Mouse (Mus musculus) heart, embryonic 14.5 days (tissue): ENCODE results near the gene Spo11. TPM values are rescaled to one million over a fixed set of nuclear protein-coding genes. Genes with fewer than 3 reads are reported as not detected.

Experiments
- ATAC-seq: fragments of 200-750 bp; cut with Nextera tagmentation; 2 replicates; pipeline ENCODE4 v1.8.0; 2017; ENCODE audit warnings: low read depth, moderate TSS enrichment; ENCODE audit not compliant: insufficient number of reproducible peaks, insufficient read depth, low FRiP score
- H3K27ac ChIP-seq, 2 experiments: fragments of 200-500 bp in 1 of 2; fragments of 300-500 bp in 1 of 2; sonication (generic) in 1 of 2; replicated peaks in 1 of 2; 2 replicates each; pipeline ENCODE4 v1.5.1; 2012 to 2014; ENCODE audit warnings: low read depth in 2 of 2, low read length in 2 of 2, control low read depth in 1 of 2, mild to moderate bottlenecking in 1 of 2, mixed read lengths in 1 of 2; ENCODE audit not compliant: control insufficient read depth in 1 of 2, insufficient read depth in 1 of 2
- H3K27me3 ChIP-seq: fragments of 300-500 bp; sonication (generic); 2 replicates; pipeline ENCODE4 v1.6.1; 2014; ENCODE audit warnings: mild to moderate bottlenecking, low read length, control low read depth; ENCODE audit not compliant: control insufficient read depth, insufficient read depth
- H3K36me3 ChIP-seq: fragments of 300-500 bp; sonication (generic); 2 replicates; pipeline ENCODE4 v1.6.1; 2014; ENCODE audit warnings: mild to moderate bottlenecking, control low read depth, low read length, mixed read lengths; ENCODE audit not compliant: control insufficient read depth, insufficient read depth
- H3K4me1 ChIP-seq, 2 experiments: fragments of 200-500 bp in 1 of 2; fragments of 300-500 bp in 1 of 2; sonication (generic) in 1 of 2; 2 replicates each; pipeline ENCODE4 v1.6.1; 2012 to 2014; ENCODE audit warnings: low read length in 2 of 2, control low read depth in 1 of 2, mixed read lengths in 1 of 2; ENCODE audit not compliant: control insufficient read depth in 2 of 2, insufficient read depth in 2 of 2
- H3K4me2 ChIP-seq: fragments of 300-500 bp; sonication (generic); 2 replicates; pipeline ENCODE4 v1.6.1; 2014; ENCODE audit warnings: mild to moderate bottlenecking, low read length
- H3K4me3 ChIP-seq, 2 experiments: fragments of 200-500 bp in 1 of 2; fragments of 300-500 bp in 1 of 2; sonication (generic) in 1 of 2; 2 replicates each; pipeline ENCODE4 v1.5.1; 2012 to 2014; ENCODE audit warnings: low read length in 2 of 2, mild to moderate bottlenecking in 2 of 2, control low read depth in 1 of 2, low read depth in 1 of 2, moderate library complexity in 1 of 2; ENCODE audit not compliant: control insufficient read depth in 1 of 2, insufficient read depth in 1 of 2
- H3K9ac ChIP-seq: fragments of 300-500 bp; sonication (generic); 2 replicates; pipeline ENCODE4 v1.6.1; 2014; ENCODE audit warnings: mild to moderate bottlenecking, low read length
- H3K9me3 ChIP-seq: fragments of 300-500 bp; sonication (generic); 2 replicates; pipeline ENCODE4 v1.6.1; 2016; ENCODE audit warnings: low read length, control low read depth; ENCODE audit not compliant: control insufficient read depth
- WGBS: fragments of 180-500 bp; shearing (Covaris S2); extraction: QIAGEN DNeasy Blood & Tissue Kit; methylation state at CpG from one replicate; pipeline ENCODE4 v1.1.7; 2014; 5-methylcytosine and 5-hydroxymethylcytosine counted together
- polyA plus RNA-seq: library from polyadenylated mRNA; unstranded; fragments of >200 nt; fragmentation: Nextera tagmentation; extraction: Ambion mirVana; gene quantifications from 2 replicates; pipeline ENCODE4 v1.2.1, GENCODE M21; 2014

Spo11 gene
- polyA plus RNA-seq, 1 experiment from 2014 or later: not detected

DNA sequence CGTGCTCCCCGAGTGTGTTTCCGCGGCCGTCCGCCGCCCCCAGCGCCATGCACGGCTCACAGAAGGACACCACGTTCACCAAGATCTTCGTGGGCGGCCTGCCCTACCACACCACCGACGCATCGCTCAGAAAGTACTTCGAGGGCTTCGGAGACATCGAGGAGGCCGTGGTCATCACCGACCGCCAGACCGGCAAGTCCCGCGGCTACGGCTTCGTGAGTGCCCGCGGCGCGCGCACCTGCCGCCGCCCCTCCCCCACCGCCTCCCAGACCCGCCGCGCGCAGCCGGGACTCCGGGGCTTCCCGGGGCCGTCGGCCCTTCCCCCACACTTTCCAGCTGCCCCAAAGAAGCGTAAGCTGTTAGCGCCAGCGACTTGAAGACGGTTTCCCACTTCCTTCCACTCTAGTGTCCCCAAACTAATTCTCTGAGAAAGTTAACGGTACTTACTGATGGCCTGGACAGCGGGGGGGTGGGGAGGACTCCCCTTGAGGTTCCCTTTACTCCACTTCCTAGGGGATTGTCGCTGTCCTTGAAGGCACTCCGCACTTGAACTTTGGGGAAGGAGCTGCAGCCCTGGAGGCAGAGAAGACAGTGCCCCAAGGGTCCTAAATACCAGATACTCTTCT lies 44.7 kb downstream of the Spo11 start:
- under 1% methylated on average over 51 of the region's 51 CpGs for WGBS
- Histone ChIP-seq H3K4me2 (peak overlapping the region; percentile 84), H3K4me1 (peaks cover 60 to 68% of the 10 kb centered on the region in 2 experiments), H3K9me3 (no peaks in the 10 kb centered on the region), H3K36me3 (peaks cover 34% of the 10 kb centered on the region), H3K27ac (peak overlapping the region; percentile 72 to 86), H3K27me3 (no peaks in the 10 kb centered on the region), H3K4me3 (peak overlapping the region; percentile 93 to 96), H3K9ac (peak overlapping the region; percentile 93)
- ATAC-seq: peak; percentile 2; the same call in 1 of the 2 replicates

DNA sequence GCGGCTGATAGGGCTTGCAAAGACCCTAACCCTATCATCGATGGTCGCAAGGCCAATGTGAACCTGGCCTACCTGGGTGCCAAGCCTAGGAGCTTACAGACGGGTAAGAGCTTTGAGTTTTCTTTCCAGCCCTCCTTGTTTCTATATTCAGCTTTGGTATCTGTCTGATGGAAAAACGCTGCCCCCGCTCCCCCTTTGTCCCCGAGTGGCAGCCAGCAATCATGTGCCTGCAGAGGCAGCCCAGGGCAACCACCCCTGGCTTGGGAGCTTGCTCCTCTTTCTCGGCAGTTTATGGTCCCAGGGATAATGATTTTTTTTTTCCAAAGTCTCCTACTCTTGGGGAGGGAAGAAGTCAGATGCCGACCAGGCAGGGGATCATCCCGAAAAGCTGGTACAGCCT lies 45.3 kb downstream of the Spo11 start:
- WGBS: 17% methylated on average over 10 of the region's 10 CpGs
- H3K27me3 ChIP-seq: no peaks in the 10 kb centered on the region
- H3K9me3 ChIP-seq: no peaks in the 10 kb centered on the region
- no peak for ATAC-seq
- H3K9ac ChIP-seq: peak overlapping the region; percentile 93
- peak overlapping the region; percentile 93 to 96 for H3K4me3 ChIP-seq
- H3K4me2 ChIP-seq: peak overlapping the region; percentile 84
- peaks cover 40% of the 10 kb centered on the region for H3K36me3 ChIP-seq
- H3K4me1 ChIP-seq: peaks cover 63 to 74% of the 10 kb centered on the region in 2 experiments
- H3K27ac ChIP-seq: peak overlapping the region; percentile 72 to 86

DNA sequence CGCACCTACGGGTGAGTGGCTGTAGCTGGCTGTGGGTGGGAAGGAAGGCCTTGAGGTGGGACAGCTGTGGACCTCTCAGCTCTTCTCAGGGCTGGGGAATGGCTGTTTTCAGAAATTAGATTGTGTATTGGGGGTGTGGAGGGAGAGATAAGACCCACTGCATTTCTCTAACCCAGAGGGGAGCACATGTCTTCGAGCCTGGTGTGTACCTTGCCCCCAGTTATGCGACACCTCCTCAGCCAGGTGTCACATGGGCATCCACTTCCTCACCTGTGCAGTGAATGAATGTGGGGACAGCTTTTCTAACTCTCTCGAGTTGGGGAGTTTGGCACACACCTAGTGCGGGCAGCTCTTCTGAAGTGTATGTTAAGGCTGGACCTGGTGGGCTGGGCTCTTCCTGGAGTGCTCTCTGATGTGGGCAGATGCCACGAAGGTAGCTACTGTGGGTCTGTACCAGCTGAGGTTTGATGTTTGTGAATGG lies 45.9 kb downstream of the Spo11 start:
- Histone ChIP-seq H3K9ac (peak overlapping the region; percentile 93), H3K9me3 (no peaks in the 10 kb centered on the region), H3K27ac (peak overlapping the region; percentile 31 to 86; a peak in 3 of 4 replicates), H3K4me3 (peak overlapping the region; percentile 93 to 96), H3K4me1 (peaks cover 65 to 75% of the 10 kb centered on the region in 2 experiments), H3K27me3 (no peaks in the 10 kb centered on the region), H3K4me2 (peak overlapping the region; percentile 84), H3K36me3 (peaks cover 46% of the 10 kb centered on the region)
- no peak for ATAC-seq
- 48% methylated on average over 7 of the region's 7 CpGs for WGBS

DNA sequence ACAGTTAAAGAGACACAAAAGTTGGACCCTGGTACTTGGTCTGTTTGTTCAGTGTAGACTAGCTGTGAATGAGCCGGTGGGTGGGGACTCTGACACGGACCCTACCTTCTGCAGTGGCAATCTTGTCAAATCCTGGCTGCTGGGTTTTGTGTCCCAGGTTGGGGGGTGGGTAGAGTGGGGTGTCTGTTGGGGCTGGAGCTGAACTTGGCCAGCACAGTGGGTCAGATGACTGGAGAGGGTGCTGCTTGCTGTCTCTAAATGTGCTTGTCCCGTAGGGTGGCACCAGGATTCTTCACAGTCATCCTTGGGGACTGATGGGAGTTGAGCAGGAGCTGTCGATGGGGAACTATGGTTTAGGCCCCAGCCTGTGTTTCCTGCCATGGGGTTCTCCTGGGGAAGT lies 46.5 kb downstream of the Spo11 start:
- H3K36me3 ChIP-seq: peaks cover 52% of the 10 kb centered on the region
- H3K9ac ChIP-seq: peak overlapping the region; percentile 93
- H3K27ac ChIP-seq: peak overlapping the region in 1 of 2 experiments; percentile 86; a peak in 1 of 4 replicates
- H3K9me3 ChIP-seq: no peaks in the 10 kb centered on the region
- peaks cover 65 to 71% of the 10 kb centered on the region in 2 experiments for H3K4me1 ChIP-seq
- WGBS: 47% methylated on average over 4 of the region's 4 CpGs
- H3K4me2 ChIP-seq: peak overlapping the region; percentile 84
- peak overlapping the region; percentile 93 to 96 for H3K4me3 ChIP-seq
- H3K27me3 ChIP-seq: no peaks in the 10 kb centered on the region
- no peak for ATAC-seq

DNA sequence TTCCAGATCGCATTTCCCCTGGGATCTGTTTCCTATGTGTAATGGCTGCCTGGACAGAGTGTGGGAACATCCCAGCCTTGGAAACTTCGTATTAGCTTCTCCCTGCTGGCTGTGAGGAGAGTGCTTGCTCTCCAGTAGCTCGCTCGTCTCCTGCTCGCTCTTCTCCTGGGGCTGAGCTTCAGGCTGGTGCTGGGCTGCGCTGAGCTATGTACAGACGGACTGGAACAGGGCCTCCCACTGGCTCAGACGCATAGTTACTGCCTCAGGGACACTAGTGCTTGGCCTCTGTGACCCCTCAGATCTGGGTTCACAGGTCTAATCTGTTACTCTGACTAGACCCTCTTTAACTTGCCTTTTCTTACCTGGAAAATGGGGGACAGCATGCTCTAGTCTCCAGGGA lies 46.9 kb downstream of the Spo11 start:
- peak overlapping the region in 1 of 2 experiments; percentile 3; a peak in 2 of 4 replicates for H3K27ac ChIP-seq
- 46% methylated on average over 8 of the region's 8 CpGs for WGBS
- H3K27me3 ChIP-seq: no peaks in the 10 kb centered on the region
- no peak for ATAC-seq
- H3K36me3 ChIP-seq: peaks cover 56% of the 10 kb centered on the region
- H3K4me1 ChIP-seq: peaks cover 60 to 68% of the 10 kb centered on the region in 2 experiments
- peak overlapping the region; percentile 84 for H3K4me2 ChIP-seq
- H3K4me3 ChIP-seq: peak overlapping the region; percentile 93 to 96
- H3K9ac ChIP-seq: peak overlapping the region; percentile 93
- H3K9me3 ChIP-seq: no peaks in the 10 kb centered on the region

DNA sequence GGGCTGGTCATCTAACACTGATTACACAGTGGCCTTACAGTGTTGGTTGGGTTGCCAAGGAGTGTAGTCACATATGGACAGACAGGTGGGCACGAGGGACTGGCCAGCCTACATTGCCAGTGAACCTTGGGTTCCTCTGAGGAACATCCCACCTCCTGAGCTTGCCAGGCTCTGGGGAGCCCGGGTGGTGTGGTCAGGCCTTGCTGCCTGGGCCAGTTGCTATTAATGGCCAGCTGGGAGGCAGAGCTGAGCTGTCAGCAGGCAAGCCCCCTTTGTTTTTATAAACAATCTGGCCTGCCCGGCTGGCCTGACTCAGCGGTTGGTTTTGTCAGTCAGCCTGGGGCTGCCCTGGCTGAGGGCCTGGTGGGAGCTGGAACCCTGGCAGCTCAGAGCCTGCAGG lies 47.4 kb downstream of the Spo11 start:
- 10% methylated on average over 4 of the region's 4 CpGs for WGBS
- peaks cover 62% of the 10 kb centered on the region for H3K36me3 ChIP-seq
- peak overlapping the region in 1 of 2 experiments; percentile 96; a peak in 2 of 4 replicates for H3K4me3 ChIP-seq
- H3K9ac ChIP-seq: peak overlapping the region; percentile 93
- H3K4me1 ChIP-seq: peaks cover 56 to 70% of the 10 kb centered on the region in 2 experiments
- no peaks in the 10 kb centered on the region for H3K9me3 ChIP-seq
- H3K4me2 ChIP-seq: peak overlapping the region; percentile 84
- H3K27ac ChIP-seq: 0 out of 4 replicates have a peak overlapping the region, but pooled peaks of 1 of the 2 experiments have one; percentile 3
- H3K27me3 ChIP-seq: no peaks in the 10 kb centered on the region
- ATAC-seq: no peak

DNA sequence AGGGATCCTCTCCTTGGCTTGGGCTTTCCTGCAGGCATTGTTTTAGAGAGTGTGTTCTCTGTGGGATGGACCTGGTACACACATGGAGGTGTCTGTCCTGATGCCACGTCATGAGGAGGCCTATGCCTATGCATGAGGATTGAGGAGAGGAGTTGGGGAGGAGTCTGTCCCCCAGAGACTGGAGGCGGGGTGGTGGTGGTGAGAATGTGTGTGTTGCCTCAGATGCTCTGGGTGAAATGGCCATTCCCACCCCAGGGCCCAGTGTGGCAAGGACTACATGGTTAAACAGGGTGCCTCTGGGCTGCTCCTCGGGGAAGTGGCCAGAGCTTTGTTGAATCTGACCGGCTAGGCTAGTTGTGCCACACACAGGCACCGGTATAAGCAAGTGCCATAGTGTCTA lies 48.8 kb downstream of the Spo11 start:
- 65% methylated on average over 5 of the region's 5 CpGs for WGBS
- Histone ChIP-seq H3K9me3 (no peaks in the 10 kb centered on the region), H3K4me2 (peak overlapping the region; percentile 84), H3K4me1 (peaks cover 50 to 77% of the 10 kb centered on the region in 2 experiments), H3K27ac (0 out of 4 replicates have a peak overlapping the region, but pooled peaks of 1 of the 2 experiments have one; percentile 36), H3K36me3 (peaks cover 75% of the 10 kb centered on the region), H3K9ac (peak overlapping the region; percentile 93), H3K27me3 (no peaks in the 10 kb centered on the region), H3K4me3 (peak overlapping the region in 1 of 2 experiments; percentile 10; a peak in 1 of 4 replicates)
- ATAC-seq: no peak
